Mouse (Mus musculus) cortical plate, adult 2 months (tissue): Measurements from ENCODE around the gene Slc44a2. TPM values are rescaled to one million over a fixed set of nuclear protein-coding genes. Genes with fewer than 3 reads are reported as not detected.

Experiments used
- H3K27ac ChIP-seq: fragments of 200-500 bp; 2 replicates; pipeline ENCODE4 v1.5.1; 2012; ENCODE audit warnings: low read length, control low read depth, inconsistent platforms; ENCODE audit not compliant: insufficient read depth
- H3K4me1 ChIP-seq: fragments of 200-500 bp; 2 replicates; pipeline ENCODE4 v1.6.1; 2011; ENCODE audit warnings: low read length; ENCODE audit not compliant: control insufficient read depth, insufficient read depth
- H3K4me3 ChIP-seq: fragments of 200-500 bp; 2 replicates; pipeline ENCODE4 v1.5.1; 2011; ENCODE audit warnings: mild to moderate bottlenecking, low read length, control low read depth; ENCODE audit not compliant: insufficient read depth
- CTCF ChIP-seq: fragments of 200-500 bp; IDR thresholded peaks from 2 replicates; pipeline ENCODE4 v1.5.1; 2011; ENCODE audit warnings: mild to moderate bottlenecking, control low read depth, low read length; ENCODE audit not compliant: insufficient read depth; ENCODE audit errors: extremely low read depth
- POLR2A ChIP-seq: fragments of 200-500 bp; IDR thresholded peaks from 2 replicates; pipeline ENCODE4 v1.6.1; 2011; ENCODE audit warnings: mild to moderate bottlenecking, low read length, control low read depth; ENCODE audit not compliant: insufficient read depth; ENCODE audit errors: extremely low read depth
- polyA plus RNA-seq: library from polyadenylated mRNA; depleted of rRNA; stranded (reverse); fragments of >200 nt; gene quantifications from 2 replicates; pipeline ENCODE4 v1.2.3, GENCODE M21; 2012; rRNA removed

Gene Slc44a2
- polyA plus RNA-seq, 1 experiment, result 54.1 TPM

DNA sequence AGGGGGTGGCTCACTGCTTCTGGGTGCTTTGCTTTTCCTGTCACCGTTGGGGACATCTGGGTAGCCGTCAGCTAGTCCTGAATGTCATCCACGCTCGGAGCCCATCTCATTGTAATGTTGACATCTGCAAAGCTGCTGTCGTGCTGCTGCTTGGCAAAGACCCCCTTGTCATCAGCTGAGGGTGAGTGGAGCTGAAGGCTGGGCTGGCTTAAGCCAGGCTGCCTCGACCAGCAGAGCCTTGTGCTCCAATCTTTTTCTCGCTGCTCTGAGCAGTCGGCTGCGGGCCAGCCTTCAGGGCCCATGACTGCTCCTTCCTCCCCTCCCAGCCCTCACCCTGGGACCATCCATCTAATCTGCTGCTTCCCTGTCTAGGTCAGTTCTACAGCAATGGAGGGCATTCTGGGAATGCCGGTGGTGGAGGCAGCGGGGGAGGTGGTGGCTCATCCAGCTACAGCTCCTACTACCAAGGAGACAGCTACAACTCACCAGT, 82.3 kb downstream of the Slc44a2 start:
- Histone ChIP-seq H3K27ac (no peak overlapping the region), H3K4me1 (no peaks in the 10 kb centered on the region), H3K4me3 (no peak overlapping the region)
- no peak for TF ChIP-seq POLR2A
- TF ChIP-seq CTCF, result no peak

DNA sequence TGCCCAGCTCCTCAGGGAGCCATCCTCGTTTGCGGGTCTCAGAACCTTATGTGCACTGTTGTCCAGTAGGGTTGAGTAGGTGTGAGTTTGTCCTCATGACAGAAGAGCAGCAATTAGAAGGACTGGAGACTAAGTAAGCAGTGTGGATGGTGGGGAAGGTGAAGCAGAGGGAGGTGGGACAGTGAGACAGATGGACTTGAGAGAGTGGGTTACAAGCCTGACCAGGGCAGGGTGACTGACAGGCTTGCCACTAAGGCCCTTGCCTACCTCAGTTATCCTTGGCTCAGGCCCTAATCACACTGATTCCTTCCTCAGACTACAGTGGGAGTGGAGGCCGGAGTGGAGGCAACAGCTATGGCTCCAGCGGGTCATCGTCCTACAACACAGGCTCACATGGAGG, 83.2 kb downstream of the Slc44a2 start:
- Histone ChIP-seq H3K4me1 (no peaks in the 10 kb centered on the region), H3K27ac (no peak overlapping the region), H3K4me3 (no peak overlapping the region)
- no peak for TF ChIP-seq CTCF
- no peak for TF ChIP-seq POLR2A

Other genes with a start within 250 kb of the Slc44a2 start
- 2.4 and 2.7 TPM in 2 replicates for gene Gm49373, start 247.6 kb upstream of the Slc44a2 start, polyA plus RNA-seq
- 157 and 160 TPM in 2 replicates for gene Fdx1l, start 247.1 kb upstream of the Slc44a2 start, polyA plus RNA-seq
- 2.3 and 3.0 TPM in 2 replicates for gene Gm38431, start 228.7 kb upstream of the Slc44a2 start, polyA plus RNA-seq
- 24.3 and 26.1 TPM in 2 replicates for gene Raver1, start 228.7 kb upstream of the Slc44a2 start, polyA plus RNA-seq
- 16.4 and 18.6 TPM in 2 replicates for gene Tyk2, start 189.5 kb upstream of the Slc44a2 start, polyA plus RNA-seq
- gene Cdc37, start 170.7 kb upstream of the Slc44a2 start, polyA plus RNA-seq, result 158 and 168 TPM in 2 replicates
- 77.0 and 80.1 TPM in 2 replicates for gene Pde4a, start 155.0 kb upstream of the Slc44a2 start, polyA plus RNA-seq
- gene Keap1, start 81.3 kb upstream of the Slc44a2 start, polyA plus RNA-seq, result 62.3 and 65.9 TPM in 2 replicates
- 20.8 and 24.3 TPM in 2 replicates for gene S1pr5, start 72.3 kb upstream of the Slc44a2 start, polyA plus RNA-seq
- gene Atg4d, start 55.4 kb upstream of the Slc44a2 start, polyA plus RNA-seq, result 40.3 and 42.7 TPM in 2 replicates
- gene Kri1, start 32.7 kb upstream of the Slc44a2 start, polyA plus RNA-seq, result 42.6 and 47.2 TPM in 2 replicates
- gene Cdkn2d, start 29.3 kb upstream of the Slc44a2 start, polyA plus RNA-seq, result 74.1 and 76.9 TPM in 2 replicates
- 2.4 and 2.5 TPM in 2 replicates for gene Ap1m2, start 8.4 kb upstream of the Slc44a2 start, polyA plus RNA-seq
- 71.3 and 76.2 TPM in 2 replicates for gene Ilf3, start 47.2 kb downstream of the Slc44a2 start, polyA plus RNA-seq
- gene Qtrt1, start 91.1 kb downstream of the Slc44a2 start, polyA plus RNA-seq, result 42.5 and 43.8 TPM in 2 replicates
- gene Dnm2, start 104.2 kb downstream of the Slc44a2 start, polyA plus RNA-seq, result 60.8 and 67.9 TPM in 2 replicates
- gene Tmed1, start 189.6 kb downstream of the Slc44a2 start, polyA plus RNA-seq, result 25.0 and 25.5 TPM in 2 replicates
- 0.49 and 0.86 TPM in 2 replicates for gene AB124611, start 205.5 kb downstream of the Slc44a2 start, polyA plus RNA-seq
- 58.9 and 61.6 TPM in 2 replicates for gene Carm1, start 226.2 kb downstream of the Slc44a2 start, polyA plus RNA-seq